In genomic region chr13:73596276-73596675, GRCm38 (mm10) we compare ENCODE assay signal across 22 mouse cellular contexts. TPM values are rescaled to one million over a fixed set of nuclear protein-coding genes. Genes with fewer than 3 reads are reported as not detected.
"Had no signal": no experiment of that assay in that cellular context is flagged by ENCODE, and none has a peak within 500 bp of the region (broad histone marks: within the 10 kb centered on the region; RNA-seq: fewer than 3 reads in every experiment).

No protein-coding gene starts in this region.

- H3K36me3 ChIP-seq: neural tube, embryonic 13.5 days; neural tube, embryonic 15.5 days; stomach, embryonic 15.5 days had no signal

- H3K9ac ChIP-seq: liver, embryonic 14.5 days; lung, embryonic 14.5 days; neural tube, embryonic 13.5 days; neural tube, embryonic 15.5 days; stomach, embryonic 15.5 days had no signal

- H3K9me3 ChIP-seq: neural tube, embryonic 13.5 days; neural tube, embryonic 15.5 days; stomach, embryonic 15.5 days had no signal

- H3K27ac ChIP-seq: liver, embryonic 14.5 days; neural tube, embryonic 13.5 days; neural tube, embryonic 15.5 days; stomach, embryonic 15.5 days; stomach, postnatal 0 days had no signal

- ATAC-seq: midbrain, embryonic 16.5 days had no signal

- H3K4me3 ChIP-seq: myocyte; neural tube, embryonic 13.5 days; neural tube, embryonic 15.5 days; stomach, embryonic 15.5 days had no signal

- H3K4me1 ChIP-seq: neural tube, embryonic 13.5 days; neural tube, embryonic 15.5 days; stomach, embryonic 15.5 days had no signal

- DNase-seq: lung, adult 18-20 months; lung, embryonic 14.5 days; lung, postnatal 10 days; lung, postnatal 4 days; midbrain, embryonic 14.5 days; retina, postnatal 1 day; right cerebral cortex, adult 18-20 months; right cerebral cortex, postnatal 25 days; right cerebral cortex, postnatal 4 days; spleen, adult 18-20 months; thymus, adult 2 months; thymus, postnatal 25 days; thymus, postnatal 4 days had no signal

- H3K4me2 ChIP-seq: lung, embryonic 14.5 days; midbrain, embryonic 11.5 days; neural tube, embryonic 13.5 days; neural tube, embryonic 15.5 days; stomach, embryonic 15.5 days had no signal

- H3K27me3 ChIP-seq: stomach, embryonic 15.5 days had no signal

RNA-seq across cellular contexts. Expression of gene Slc6a3, which starts 59.7 kb away (rescaled TPM):
- polyA plus RNA-seq: myocyte; neural tube, embryonic 11.5 days; stomach, postnatal 0 days had no signal
